Mouse (Mus musculus) heart, embryonic 15.5 days (tissue): Measurements from ENCODE around the gene Bcar3. TPM values are rescaled to one million over a fixed set of nuclear protein-coding genes. Genes with fewer than 3 reads are reported as not detected.

Source experiments
- ATAC-seq: fragments of 200-750 bp; cut with Nextera tagmentation; replicated peaks from 2 replicates; pipeline ENCODE4 v1.8.0; 2017; ENCODE audit warnings: low read depth, moderate TSS enrichment; ENCODE audit not compliant: insufficient number of reproducible peaks, insufficient read depth, low FRiP score
- H3K27ac ChIP-seq: fragments of 300-500 bp; sonication (generic); 2 replicates; pipeline ENCODE4 v1.5.1; 2015; ENCODE audit warnings: mild to moderate bottlenecking, inconsistent platforms
- H3K27me3 ChIP-seq: fragments of 300-500 bp; sonication (generic); 2 replicates; pipeline ENCODE4 v1.6.1; 2015; ENCODE audit warnings: inconsistent platforms
- H3K36me3 ChIP-seq: fragments of 300-500 bp; sonication (generic); 2 replicates; pipeline ENCODE4 v1.6.1; 2015; ENCODE audit warnings: mild to moderate bottlenecking, inconsistent platforms
- H3K4me1 ChIP-seq: fragments of 300-500 bp; sonication (generic); replicated peaks from 2 replicates; pipeline ENCODE4 v1.6.1; 2015; ENCODE audit warnings: inconsistent platforms
- H3K4me2 ChIP-seq: fragments of 300-500 bp; sonication (generic); 2 replicates; pipeline ENCODE4 v1.6.1; 2015; ENCODE audit warnings: inconsistent platforms, mild to moderate bottlenecking, moderate library complexity
- H3K4me3 ChIP-seq: fragments of 300-500 bp; sonication (generic); 2 replicates; pipeline ENCODE4 v1.5.1; 2015; ENCODE audit warnings: mild to moderate bottlenecking, inconsistent platforms
- H3K9ac ChIP-seq: fragments of 300-500 bp; sonication (generic); 2 replicates; pipeline ENCODE4 v1.6.1; 2015; ENCODE audit warnings: mild to moderate bottlenecking, inconsistent platforms
- H3K9me3 ChIP-seq: fragments of 300-500 bp; sonication (generic); replicated peaks from 2 replicates; pipeline ENCODE4 v1.6.1; 2016; ENCODE audit warnings: inconsistent platforms
- WGBS: fragments of 180-500 bp; shearing (Covaris S2); methylation state at CpG from one replicate; pipeline ENCODE4 v1.1.7; 2015; ENCODE audit warnings: mixed read lengths; 5-methylcytosine and 5-hydroxymethylcytosine counted together
- polyA plus RNA-seq: library from polyadenylated mRNA; unstranded; fragments of >200 nt; fragmentation: Nextera tagmentation; extraction: Ambion mirVana; gene quantifications from 2 replicates; pipeline ENCODE4 v1.2.1, GENCODE M21; 2015

The Bcar3 gene
- polyA plus RNA-seq, 1 experiment from 2014 or later: 3.9 TPM

DNA sequence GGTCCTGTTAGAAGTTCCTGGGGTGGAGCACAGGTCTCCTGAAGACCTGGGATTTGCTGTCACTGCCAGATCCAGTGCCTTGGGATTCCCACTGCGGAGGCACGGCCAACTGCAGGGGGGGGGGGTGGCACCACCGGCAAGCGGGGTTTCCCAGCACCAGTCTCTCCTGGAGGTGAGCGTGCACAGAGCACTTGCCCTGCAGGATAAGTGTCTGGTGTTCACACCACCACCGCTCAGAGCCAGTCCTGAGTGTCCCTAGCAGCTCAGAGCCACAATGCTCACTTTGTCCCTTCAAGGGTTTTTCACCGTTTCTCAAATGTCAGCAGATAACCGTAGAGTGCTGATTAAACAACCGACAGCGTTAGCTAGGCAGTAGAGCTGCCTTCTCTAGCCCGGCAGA is 22.7 kb downstream of the Bcar3 start:
- 0 out of 2 replicates have a peak, but pooled peaks have one; percentile 50 for ATAC-seq
- Histone ChIP-seq H3K27ac (no peak overlapping the region), H3K4me1 (peaks cover 5% of the 10 kb centered on the region), H3K9ac (no peak overlapping the region), H3K27me3 (peaks cover 64% of the 10 kb centered on the region), H3K36me3 (no peaks in the 10 kb centered on the region), H3K4me3 (peak overlapping the region; percentile 23; the same call in 1 of the 2 replicates), H3K4me2 (peak overlapping the region; percentile 49), H3K9me3 (no peaks in the 10 kb centered on the region)
- 16% methylated on average over 11 of the region's 11 CpGs for WGBS

DNA sequence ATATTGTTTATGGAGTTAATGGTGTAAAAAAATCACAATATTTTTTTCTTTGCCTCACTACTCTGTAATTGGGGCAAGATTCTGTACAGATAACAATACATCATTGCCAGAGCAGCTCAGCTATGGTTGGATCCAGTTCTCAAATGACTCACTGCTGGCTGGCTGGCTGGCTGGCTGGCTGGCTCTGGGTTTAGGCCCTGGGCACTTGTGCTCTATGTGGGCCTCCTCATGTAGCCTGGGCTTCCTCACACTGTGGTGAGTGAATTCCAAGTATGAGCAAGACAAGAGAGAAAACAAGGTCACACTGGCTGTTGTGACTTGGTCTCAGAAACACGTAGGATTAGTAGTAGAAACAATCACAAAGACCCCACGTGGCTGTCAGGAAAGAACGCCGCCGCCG is 23.4 kb downstream of the Bcar3 start:
- Histone ChIP-seq H3K36me3 (no peaks in the 10 kb centered on the region), H3K9ac (no peak overlapping the region), H3K27ac (no peak overlapping the region), H3K4me2 (0 out of 2 replicates have a peak overlapping the region, but pooled peaks have one; percentile 49), H3K9me3 (no peaks in the 10 kb centered on the region), H3K4me1 (peaks cover 5% of the 10 kb centered on the region), H3K4me3 (no peak overlapping the region), H3K27me3 (peaks cover 67% of the 10 kb centered on the region)
- ATAC-seq: no peak
- 83% methylated on average over 6 of the region's 6 CpGs for WGBS

DNA sequence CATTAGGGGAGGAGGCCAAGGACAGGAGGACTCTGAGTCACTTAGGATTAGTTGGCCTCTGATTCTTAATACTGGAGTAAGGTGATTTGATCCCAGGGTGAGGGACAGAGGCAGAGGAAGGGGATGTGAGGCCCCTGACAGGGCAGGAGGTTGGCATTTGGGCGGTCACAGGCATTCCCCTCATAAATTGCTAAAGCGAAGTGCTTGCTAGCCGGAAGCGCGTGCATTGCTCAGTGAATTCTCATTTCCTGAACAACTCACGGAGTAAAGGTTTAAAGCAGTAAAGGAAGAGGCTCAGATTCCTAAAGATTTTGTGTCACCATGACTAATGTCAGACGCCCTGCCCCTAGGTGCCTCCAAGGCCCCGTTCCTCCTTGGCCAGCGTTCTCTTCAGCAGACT is 28.3 kb downstream of the Bcar3 start:
- 71% methylated on average over 9 of the region's 9 CpGs for WGBS
- no peaks in the 10 kb centered on the region for H3K9me3 ChIP-seq
- no peak overlapping the region for H3K4me2 ChIP-seq
- H3K36me3 ChIP-seq: no peaks in the 10 kb centered on the region
- ATAC-seq: no peak
- no peak overlapping the region for H3K4me3 ChIP-seq
- no peak overlapping the region for H3K9ac ChIP-seq
- no peaks in the 10 kb centered on the region for H3K4me1 ChIP-seq
- H3K27ac ChIP-seq: no peak overlapping the region
- H3K27me3 ChIP-seq: peaks cover 78% of the 10 kb centered on the region

DNA sequence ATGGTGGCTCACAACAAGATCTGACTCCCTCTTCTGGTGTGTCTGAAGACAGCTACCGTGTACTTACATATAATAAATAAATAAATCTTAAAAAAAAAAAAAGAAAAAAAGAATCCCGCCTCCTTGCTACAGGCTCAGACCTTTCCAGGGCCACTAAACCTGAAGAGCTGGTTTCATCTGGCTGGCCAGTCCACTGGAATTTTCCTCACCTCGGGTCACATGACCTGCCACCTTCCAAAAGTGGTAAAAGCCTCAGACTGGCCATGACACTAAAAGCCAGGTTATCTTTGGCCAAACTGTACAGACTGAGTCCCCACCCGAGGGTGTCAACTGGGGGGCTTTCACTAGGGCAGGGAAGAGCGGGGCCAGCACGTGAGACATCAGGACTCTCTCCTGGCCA is 29.9 kb downstream of the Bcar3 start:
- no peak for ATAC-seq
- Histone ChIP-seq H3K4me2 (no peak overlapping the region), H3K27me3 (peaks cover 72% of the 10 kb centered on the region), H3K4me3 (no peak overlapping the region), H3K9ac (no peak overlapping the region), H3K9me3 (no peaks in the 10 kb centered on the region), H3K36me3 (no peaks in the 10 kb centered on the region), H3K4me1 (no peaks in the 10 kb centered on the region), H3K27ac (no peak overlapping the region)
- 78% methylated on average over 6 of the region's 6 CpGs for WGBS

DNA sequence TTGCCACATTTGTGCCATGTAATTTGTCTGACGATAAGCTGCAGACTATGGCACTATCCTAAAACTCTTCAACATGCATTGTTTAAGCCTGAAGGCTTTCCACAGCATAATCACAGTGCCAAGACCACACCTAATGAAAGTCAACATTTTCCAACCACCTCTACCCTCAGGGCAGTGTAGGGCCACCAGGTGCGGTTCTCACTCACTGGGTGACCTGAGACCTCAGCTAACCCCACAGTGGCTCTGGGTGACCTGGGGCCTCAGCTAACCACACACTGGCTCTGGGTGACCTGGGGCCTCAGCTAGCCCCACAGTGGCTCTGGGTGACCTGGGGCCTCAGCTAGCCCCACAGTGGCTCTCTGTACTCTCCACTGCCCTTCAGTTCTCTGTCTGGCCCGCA is 30.6 kb downstream of the Bcar3 start:
- 87% methylated on average over 3 of the region's 3 CpGs for WGBS
- no peak overlapping the region for H3K4me2 ChIP-seq
- no peaks in the 10 kb centered on the region for H3K9me3 ChIP-seq
- no peak overlapping the region for H3K27ac ChIP-seq
- no peak for ATAC-seq
- no peak overlapping the region for H3K4me3 ChIP-seq
- no peaks in the 10 kb centered on the region for H3K36me3 ChIP-seq
- no peaks in the 10 kb centered on the region for H3K4me1 ChIP-seq
- no peak overlapping the region for H3K9ac ChIP-seq
- peaks cover 70% of the 10 kb centered on the region for H3K27me3 ChIP-seq

DNA sequence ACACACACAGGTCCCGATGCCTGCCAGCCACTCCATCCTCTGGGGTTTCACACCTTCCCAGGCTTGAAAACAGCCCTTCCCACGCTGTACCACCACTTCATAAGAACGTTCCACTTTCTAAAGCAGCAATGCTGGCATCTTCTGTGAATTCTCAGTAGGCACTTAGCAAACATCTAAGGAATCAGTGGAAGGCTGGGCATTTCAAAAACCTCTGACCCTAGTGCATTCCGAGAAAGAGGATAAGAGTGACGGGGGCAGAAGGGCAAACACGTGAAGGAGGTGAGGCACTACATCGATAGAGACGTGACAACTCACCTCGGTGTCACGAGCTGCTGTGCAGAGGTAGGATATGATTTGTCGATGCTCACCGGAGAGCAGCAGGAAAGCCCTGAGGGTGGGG is 36.5 kb downstream of the Bcar3 start:
- no peak for ATAC-seq
- no peak overlapping the region for H3K4me3 ChIP-seq
- H3K4me1 ChIP-seq: peaks cover 10% of the 10 kb centered on the region
- no peaks in the 10 kb centered on the region for H3K36me3 ChIP-seq
- no peak overlapping the region for H3K9ac ChIP-seq
- no peak overlapping the region for H3K4me2 ChIP-seq
- peaks cover 58% of the 10 kb centered on the region for H3K27me3 ChIP-seq
- H3K27ac ChIP-seq: no peak overlapping the region
- 48% methylated on average over 12 of the region's 12 CpGs for WGBS
- H3K9me3 ChIP-seq: no peaks in the 10 kb centered on the region

DNA sequence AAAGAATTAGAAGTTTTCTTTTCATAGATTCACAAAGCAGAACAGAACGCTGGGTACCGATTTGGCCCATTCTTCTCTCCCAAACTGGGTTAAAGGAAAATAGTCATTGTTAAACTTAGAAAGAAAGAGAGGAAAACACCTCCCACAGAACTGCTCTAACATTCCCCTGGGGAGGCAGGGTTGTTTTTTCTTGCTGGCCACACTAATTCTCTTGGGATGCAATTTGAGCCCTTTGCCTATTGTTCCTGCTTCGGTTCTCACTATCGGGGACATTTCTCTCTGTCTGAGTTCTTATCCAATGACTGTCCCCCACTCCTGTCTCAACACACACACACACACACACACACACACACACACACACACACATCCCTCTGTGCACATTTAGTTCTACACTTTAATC is 39.6 kb downstream of the Bcar3 start:
- peaks cover 56% of the 10 kb centered on the region for H3K27me3 ChIP-seq
- H3K27ac ChIP-seq: 0 out of 2 replicates have a peak overlapping the region, but pooled peaks have one; percentile 34
- H3K9me3 ChIP-seq: no peaks in the 10 kb centered on the region
- no peak overlapping the region for H3K4me2 ChIP-seq
- peaks cover 10% of the 10 kb centered on the region for H3K4me1 ChIP-seq
- H3K9ac ChIP-seq: no peak overlapping the region
- WGBS: 52% methylated on average over 4 of the region's 4 CpGs
- H3K36me3 ChIP-seq: no peaks in the 10 kb centered on the region
- H3K4me3 ChIP-seq: no peak overlapping the region
- ATAC-seq: no peak

DNA sequence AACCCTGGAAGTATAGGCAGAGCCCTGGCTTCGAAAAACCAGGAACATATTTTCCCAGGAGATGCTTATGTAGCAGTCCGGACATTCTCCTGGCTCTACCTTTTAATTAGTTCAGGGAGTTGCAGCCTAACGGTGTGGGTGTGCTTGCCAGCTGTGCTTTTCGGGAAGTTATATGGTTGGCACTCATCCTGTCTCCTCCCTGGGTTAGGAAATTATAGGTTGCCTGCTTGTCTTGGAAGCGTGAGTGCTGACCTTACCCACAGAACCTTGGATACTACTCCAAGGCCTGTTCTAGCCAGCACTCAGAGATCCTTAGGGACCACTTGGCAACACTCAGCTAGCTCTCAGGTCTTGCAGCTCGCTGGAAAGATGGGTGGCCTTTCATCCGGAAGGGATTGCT is 40.0 kb downstream of the Bcar3 start:
- no peak overlapping the region for H3K4me2 ChIP-seq
- H3K9ac ChIP-seq: no peak overlapping the region
- peaks cover 57% of the 10 kb centered on the region for H3K27me3 ChIP-seq
- H3K4me3 ChIP-seq: no peak overlapping the region
- WGBS: 56% methylated on average over 7 of the region's 7 CpGs
- H3K9me3 ChIP-seq: no peaks in the 10 kb centered on the region
- no peak for ATAC-seq
- H3K4me1 ChIP-seq: peaks cover 10% of the 10 kb centered on the region
- H3K27ac ChIP-seq: peak overlapping the region; percentile 34; the same call in 1 of the 2 replicates
- H3K36me3 ChIP-seq: no peaks in the 10 kb centered on the region

DNA sequence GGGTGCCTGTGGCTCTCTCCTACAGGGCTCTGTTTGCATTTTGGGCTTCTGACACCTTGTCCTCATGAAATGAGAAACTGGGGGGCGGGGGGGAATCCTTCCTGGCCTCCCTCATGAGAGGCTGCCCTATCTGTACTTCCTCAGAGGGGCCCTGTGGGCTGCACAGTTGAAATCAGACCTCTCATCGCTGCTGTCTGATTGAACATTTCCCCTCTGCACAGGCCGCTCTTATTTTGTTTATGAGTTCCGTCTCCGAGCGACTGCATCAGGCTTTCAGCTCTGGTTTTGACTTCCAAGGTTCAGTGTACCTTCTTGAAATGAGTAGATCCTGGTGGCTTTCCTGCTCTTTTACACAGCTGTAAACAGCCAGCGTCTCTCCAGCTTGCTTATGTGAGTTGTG is 40.4 kb downstream of the Bcar3 start:
- H3K9ac ChIP-seq: no peak overlapping the region
- no peak for ATAC-seq
- WGBS: 40% methylated on average over 7 of the region's 7 CpGs
- H3K36me3 ChIP-seq: no peaks in the 10 kb centered on the region
- H3K27ac ChIP-seq: peak overlapping the region; percentile 34; the same call in 1 of the 2 replicates
- H3K4me2 ChIP-seq: no peak overlapping the region
- H3K9me3 ChIP-seq: no peaks in the 10 kb centered on the region
- H3K4me3 ChIP-seq: no peak overlapping the region
- H3K4me1 ChIP-seq: peaks cover 10% of the 10 kb centered on the region
- H3K27me3 ChIP-seq: peaks cover 54% of the 10 kb centered on the region

DNA sequence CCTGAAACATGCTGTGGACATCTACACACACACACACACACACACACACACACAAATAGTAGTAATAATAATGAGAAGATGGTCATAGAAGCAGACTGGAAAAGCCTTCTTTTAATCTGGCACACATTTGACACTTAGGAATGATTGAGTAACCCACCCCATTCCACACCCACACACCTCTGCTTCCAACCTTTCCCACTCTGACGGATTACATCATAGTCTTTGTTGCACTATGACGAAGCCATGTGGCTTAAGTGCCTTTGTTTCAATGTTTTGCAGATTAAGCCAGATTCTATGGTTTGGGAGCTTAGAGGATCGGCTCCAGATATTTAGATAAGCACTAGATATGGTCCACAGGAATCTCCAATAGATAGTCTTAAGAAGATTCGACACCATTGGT is 42.1 kb downstream of the Bcar3 start:
- H3K4me1 ChIP-seq: peaks cover 10% of the 10 kb centered on the region
- H3K9ac ChIP-seq: no peak overlapping the region
- H3K36me3 ChIP-seq: no peaks in the 10 kb centered on the region
- H3K9me3 ChIP-seq: no peaks in the 10 kb centered on the region
- ATAC-seq: no peak
- no peak overlapping the region for H3K27ac ChIP-seq
- 80% methylated on average over 4 of the region's 4 CpGs for WGBS
- no peak overlapping the region for H3K4me3 ChIP-seq
- H3K4me2 ChIP-seq: no peak overlapping the region
- H3K27me3 ChIP-seq: peaks cover 39% of the 10 kb centered on the region

DNA sequence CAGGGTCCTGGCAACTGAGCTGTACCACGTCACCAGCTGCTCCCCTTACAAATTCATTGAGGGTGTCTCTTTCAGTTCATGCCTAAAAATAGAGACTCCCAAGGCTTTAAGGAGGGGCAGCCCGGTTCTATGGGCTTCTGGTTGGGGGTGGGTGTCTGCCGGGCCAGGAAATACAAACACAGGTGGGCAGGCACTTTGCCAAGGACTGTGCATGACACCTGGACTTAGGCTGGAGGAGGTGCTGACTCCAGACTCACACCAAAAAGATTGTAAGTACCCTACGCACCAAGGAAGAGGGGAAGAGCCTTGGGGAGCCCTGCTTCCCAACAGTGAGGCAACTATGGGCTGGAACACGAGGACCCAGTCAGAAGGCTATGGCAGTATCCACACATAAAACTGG is 44.1 kb downstream of the Bcar3 start:
- peaks cover 10% of the 10 kb centered on the region for H3K4me1 ChIP-seq
- H3K9me3 ChIP-seq: no peaks in the 10 kb centered on the region
- H3K4me2 ChIP-seq: no peak overlapping the region
- peaks cover 30% of the 10 kb centered on the region for H3K27me3 ChIP-seq
- no peak overlapping the region for H3K9ac ChIP-seq
- H3K4me3 ChIP-seq: no peak overlapping the region
- no peaks in the 10 kb centered on the region for H3K36me3 ChIP-seq
- no peak for ATAC-seq
- no peak overlapping the region for H3K27ac ChIP-seq
- 50% methylated on average over 5 of the region's 5 CpGs for WGBS

DNA sequence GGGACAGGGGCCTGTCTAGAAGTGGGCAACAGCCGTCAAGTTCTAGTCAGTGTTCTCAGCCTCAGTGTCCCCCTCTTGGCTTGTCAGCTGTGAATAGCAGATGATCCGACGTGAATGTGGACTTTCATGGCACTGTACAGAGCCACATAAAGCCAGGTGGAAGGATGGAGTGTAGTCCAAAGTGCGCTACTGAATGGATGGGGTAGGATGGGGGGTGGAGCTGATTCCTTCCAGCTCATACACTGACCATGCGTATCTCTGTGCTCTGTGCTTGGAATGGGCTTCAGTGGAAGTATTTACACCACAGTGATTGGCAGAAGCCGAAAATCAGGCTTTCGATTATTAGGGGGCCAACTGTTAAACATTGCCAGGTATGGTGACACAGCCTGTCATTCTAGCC is 45.0 kb downstream of the Bcar3 start:
- no peak for ATAC-seq
- Histone ChIP-seq H3K4me2 (no peak overlapping the region), H3K27ac (no peak overlapping the region), H3K36me3 (no peaks in the 10 kb centered on the region), H3K27me3 (peaks cover 26% of the 10 kb centered on the region), H3K4me3 (no peak overlapping the region), H3K9me3 (no peaks in the 10 kb centered on the region), H3K9ac (no peak overlapping the region), H3K4me1 (peaks cover 8% of the 10 kb centered on the region)
- 95% methylated on average over 7 of the region's 7 CpGs for WGBS
